Mouse (Mus musculus): ENCODE data around the gene Mtfmt. TPM values are rescaled to one million over a fixed set of nuclear protein-coding genes. Genes with fewer than 3 reads are reported as not detected.

Mtfmt gene
- total and polyA plus RNA-seq, 3 experiments: 18.1 to 26.3 (median 26.2) TPM

GRCm38 (mm10) chr9:65480071-65480470 lies 44.5 kb downstream of the Mtfmt start:
- no peak overlapping the region for H3K27ac ChIP-seq (ENCODE audit: insufficient read depth, low read depth)
- no peaks in the 10 kb centered on the region for H3K9me3 ChIP-seq (replicated peaks; ENCODE audit: low read length)
- TF ChIP-seq GABPA (IDR thresholded peaks at IDR 0.05; ENCODE audit: insufficient replicate concordance, low read depth, low read length) (no peak), KAT2A (IDR thresholded peaks at IDR 0.05; ENCODE audit: insufficient replicate concordance, low read length) (no peak), MEF2A (IDR thresholded peaks at IDR 0.05; ENCODE audit: borderline replicate concordance, low read depth, low read length) (no peak), CTCF (conservative IDR thresholded peaks at IDR 0.05 in 1 of 2, IDR thresholded peaks at IDR 0.05 in 1 of 2; ENCODE audit: low read depth in 2 of 2, low read length in 2 of 2) (no peak), NELFE (IDR thresholded peaks at IDR 0.05; ENCODE audit: low read depth, low read length) (no peak), ZC3H11A (IDR thresholded peaks at IDR 0.05; ENCODE audit: low read depth, low read length) (no peak), USF2 (conservative IDR thresholded peaks at IDR 0.05; ENCODE audit: low read depth, low read length) (no peak), TCF12 (IDR thresholded peaks at IDR 0.05; ENCODE audit: low read depth, low read length) (no peak), POLR2AphosphoS2 (IDR thresholded peaks at IDR 0.05; ENCODE audit: low read depth, low read length) (no peak), ZNF384 (IDR thresholded peaks at IDR 0.05; ENCODE audit: low read depth, low read length) (no peak), ZMIZ1 (IDR thresholded peaks at IDR 0.05; ENCODE audit: low read depth, low read length) (no peak), MYC (IDR thresholded peaks at IDR 0.05; ENCODE audit: low read depth, low read length) (no peak), CHD1 (IDR thresholded peaks at IDR 0.05; ENCODE audit: low read depth, low read length) (no peak), PAX5 (IDR thresholded peaks at IDR 0.05; ENCODE audit: low read length) (no peak), ELF1 (IDR thresholded peaks at IDR 0.05; ENCODE audit: low read depth, low read length) (no peak), MAFK (IDR thresholded peaks at IDR 0.05; ENCODE audit: insufficient replicate concordance, low read length) (no peak), TBP (conservative IDR thresholded peaks at IDR 0.05; ENCODE audit: low read depth, low read length) (no peak), SMC3 (IDR thresholded peaks at IDR 0.05; ENCODE audit: low read depth, low read length) (no peak), IRF4 (IDR thresholded peaks at IDR 0.05; ENCODE audit: low read depth, low read length) (no peak)
- no peaks in the 10 kb centered on the region for H3K27me3 ChIP-seq (replicated peaks)
- no peak overlapping the region for H3K9ac ChIP-seq (ENCODE audit: insufficient read depth, low read depth)
- dilution Hi-C loops (cut with MboI; ENCODE audit: extremely low pct_ligation_motif_present, extremely low pct_unique_long_range_greater_than_20kb, low sequenced_read_pairs) (no loop called here), in situ Hi-C loops (cut with MboI; ENCODE audit: low pct_ligation_motif_present, low pct_unique_long_range_greater_than_20kb, low sequenced_read_pairs) (no loop called here)
- H3K79me2 ChIP-seq (replicated peaks; ENCODE audit: control insufficient read depth, extremely low read depth, insufficient read depth, poor library complexity, severe bottlenecking): no peaks in the 10 kb centered on the region
- H3K4me1 ChIP-seq (ENCODE audit: control insufficient read depth in 1 of 2, insufficient read depth in 2 of 2): 0 out of 4 replicates have a peak, but pooled peaks cover 0 to 3% of the 10 kb centered on the region in 2 experiments
- DNase-seq (ENCODE audit: extremely low read depth): no peak
- H3K4me2 ChIP-seq (ENCODE audit: insufficient read depth, low read depth, poor library complexity, severe bottlenecking): no peak overlapping the region
- H3K4me3 ChIP-seq (replicated peaks in 1 of 3; ENCODE audit: low read depth in 2 of 3, low read length in 2 of 3, poor library complexity in 1 of 3): no peak overlapping the region
- peaks cover 52 to 91% of the 10 kb centered on the region in 2 experiments for H3K36me3 ChIP-seq (replicated peaks in 1 of 2; ENCODE audit: control insufficient read depth in 1 of 2, insufficient read depth in 1 of 2, low read length in 1 of 2)

- Histone ChIP-seq H3K27ac (ENCODE audit: insufficient read depth, low read depth) (no peak overlapping the region), H3K9me3 (replicated peaks; ENCODE audit: low read length) (no peaks in the 10 kb centered on the region), H3K4me1 (ENCODE audit: control insufficient read depth in 1 of 2, insufficient read depth in 2 of 2) (peaks cover 0 to 8% of the 10 kb centered on the region in 2 experiments; a peak in 1 of 4 replicates), H3K9ac (ENCODE audit: insufficient read depth, low read depth) (no peak overlapping the region), H3K36me3 (replicated peaks in 1 of 2; ENCODE audit: control insufficient read depth in 1 of 2, insufficient read depth in 1 of 2, low read length in 1 of 2) (peaks cover 3 to 27% of the 10 kb centered on the region in 2 experiments), H3K79me2 (replicated peaks; ENCODE audit: control insufficient read depth, extremely low read depth, insufficient read depth, poor library complexity, severe bottlenecking) (no peaks in the 10 kb centered on the region), H3K4me2 (ENCODE audit: insufficient read depth, low read depth, poor library complexity, severe bottlenecking) (no peak overlapping the region), H3K4me3 (replicated peaks in 1 of 3; ENCODE audit: low read depth in 2 of 3, low read length in 2 of 3, poor library complexity in 1 of 3) (no peak overlapping the region), H3K27me3 (replicated peaks) (no peaks in the 10 kb centered on the region)
- dilution Hi-C loops (cut with MboI; ENCODE audit: extremely low pct_ligation_motif_present, extremely low pct_unique_long_range_greater_than_20kb, low sequenced_read_pairs) (no loop called here), in situ Hi-C loops (cut with MboI; ENCODE audit: low pct_ligation_motif_present, low pct_unique_long_range_greater_than_20kb, low sequenced_read_pairs) (no loop called here)
- TF ChIP-seq ETS1 (conservative IDR thresholded peaks at IDR 0.05; ENCODE audit: low read depth, low read length) (no peak), KAT2A (IDR thresholded peaks at IDR 0.05; ENCODE audit: insufficient replicate concordance, low read length) (no peak), MAX (IDR thresholded peaks at IDR 0.05; ENCODE audit: low read length) (no peak), UBTF (IDR thresholded peaks at IDR 0.05; ENCODE audit: low read depth, low read length) (no peak), E2F4 (IDR thresholded peaks at IDR 0.05; ENCODE audit: insufficient replicate concordance, low read depth, low read length) (no peak), CHD1 (IDR thresholded peaks at IDR 0.05; ENCODE audit: low read depth, low read length) (no peak), CTCF (conservative IDR thresholded peaks at IDR 0.05 in 1 of 2, IDR thresholded peaks at IDR 0.05 in 1 of 2; ENCODE audit: low read depth in 2 of 2, low read length in 2 of 2) (no peak), EP300 (IDR thresholded peaks at IDR 0.05; ENCODE audit: low read length) (no peak), SMC3 (IDR thresholded peaks at IDR 0.05; ENCODE audit: low read depth, low read length) (no peak)
- DNase-seq (ENCODE audit: extremely low read depth): no peak
Measured at GRCm38 (mm10) chr9:65491476-65491875, 55.9 kb downstream of the Mtfmt start.

Data from CH12.LX (cell line).